Mouse (Mus musculus) layer of hippocampus, adult 8-10 months (tissue): ENCODE data around the gene Selplg. TPM values are rescaled to one million over a fixed set of nuclear protein-coding genes. Genes with fewer than 3 reads are reported as not detected.
"Not testable (repeated sequence)": the region's sequence is repeated elsewhere in the genome, so short reads cannot be mapped to it uniquely, and the experiment has no call there.

Experiments used
- DNase-seq, 2 experiments: peaks; one replicate each; pipeline ENCODE4 v3.0.0; 2022; ENCODE audit warnings: low spot score in 2 of 2
- total RNA-seq, 4 experiments: library from RNA; stranded (reverse); gene quantifications; 2 replicates each; pipeline ENCODE4 v1.2.4; 2022

Selplg gene
- total RNA-seq, 4 experiments from 2014 or later = 27.3 to 84.9 (median 53.7) TPM

GRCm38 (mm10) chr5:113791197-113792095 is 41.0 kb downstream of the Selplg start:
- DNase-seq = no peak

GRCm38 (mm10) chr5:113790453-113791196 is 41.8 kb downstream of the Selplg start:
- no peak for DNase-seq

GRCm38 (mm10) chr5:113789075-113789788 is 43.2 kb downstream of the Selplg start:
- no peak for DNase-seq

- no peak for DNase-seq
These were observed 43.8 kb downstream of the Selplg start for GRCm38 (mm10) chr5:113788645-113789044.

- DNase-seq = no peak
These were observed 45.5 kb downstream of the Selplg start for GRCm38 (mm10) chr5:113786985-113787384.

GRCm38 (mm10) chr5:113784104-113784503 is 48.3 kb downstream of the Selplg start:
- not testable (repeated sequence) for DNase-seq

- DNase-seq = no peak
These were observed 48.9 kb downstream of the Selplg start for GRCm38 (mm10) chr5:113783581-113784001.

GRCm38 (mm10) chr5:113782624-113783023 is 49.8 kb downstream of the Selplg start:
- no peak for DNase-seq

- DNase-seq = no peak
These were observed 50.6 kb downstream of the Selplg start for GRCm38 (mm10) chr5:113781875-113782274.

GRCm38 (mm10) chr5:113781254-113781653 is 51.2 kb downstream of the Selplg start:
- DNase-seq = no peak

- no peak for DNase-seq
These were observed 51.7 kb downstream of the Selplg start for GRCm38 (mm10) chr5:113780763-113781162.

- no peak for DNase-seq
These were observed 52.2 kb downstream of the Selplg start for GRCm38 (mm10) chr5:113780082-113780752.

GRCm38 (mm10) chr5:113779569-113779968 is 52.9 kb downstream of the Selplg start:
- DNase-seq = no peak

- not testable (repeated sequence) for DNase-seq
These were observed 54.7 kb downstream of the Selplg start for GRCm38 (mm10) chr5:113777728-113778127.

- no peak for DNase-seq
These were observed 55.6 kb downstream of the Selplg start for GRCm38 (mm10) chr5:113776896-113777226.

- no peak for DNase-seq
These were observed 56.1 kb downstream of the Selplg start for GRCm38 (mm10) chr5:113776128-113776895.

- no peak for DNase-seq
These were observed 56.9 kb downstream of the Selplg start for GRCm38 (mm10) chr5:113775585-113775984.

- peak; percentile 70 to 87 for DNase-seq
These were observed 58.8 kb downstream of the Selplg start for GRCm38 (mm10) chr5:113773664-113774063.

GRCm38 (mm10) chr5:113772905-113773519 is 59.4 kb downstream of the Selplg start:
- no peak for DNase-seq

GRCm38 (mm10) chr5:113772450-113772895 is 60.0 kb downstream of the Selplg start, which contains the start of the genes Sart3 and Iscu:
Gene Sart3 (minus strand): TSS chr5:113772510.
Gene Iscu (plus strand): TSS chr5:113772748.
- DNase-seq = peak; percentile 85 to 90
